22 mouse cellular contexts compared by ENCODE assay signal in the genomic region with DNA sequence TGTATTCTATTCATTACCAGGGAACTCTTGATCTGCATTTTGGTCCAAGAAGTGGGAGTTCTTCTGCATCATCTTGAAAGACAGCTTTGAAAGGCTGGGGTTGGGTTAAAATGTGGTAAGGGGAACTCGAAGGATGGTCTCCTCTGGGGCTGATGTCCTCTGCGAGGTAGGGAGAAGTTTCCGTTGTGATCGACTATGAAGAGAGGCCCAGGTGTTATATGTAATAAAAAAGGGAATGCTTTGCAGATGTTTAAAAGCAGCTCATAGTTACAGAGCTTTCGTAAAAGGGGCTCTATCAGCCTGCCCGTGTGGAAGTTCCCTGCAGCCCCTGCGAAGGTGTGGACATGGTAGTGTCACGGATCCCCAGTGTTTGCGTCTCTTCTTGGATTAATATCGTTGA. TPM values are rescaled to one million over a fixed set of nuclear protein-coding genes. Genes with fewer than 3 reads are reported as not detected.
DNase-seq lines count a peak whose midpoint lies in the region; ATAC-seq and TF ChIP-seq lines count a peak whose summit lies in the region.
"Had no signal": no experiment of that assay in that cellular context is flagged by ENCODE, and none has a peak within 500 bp of the region (broad histone marks: within the 10 kb centered on the region; RNA-seq: fewer than 3 reads in every experiment).

No protein-coding gene starts in this region.

- H3K27me3 ChIP-seq in heart, adult 2 months (ENCODE audit: control insufficient read depth, insufficient read depth, low read length), result no peaks in the 10 kb centered on the region
- H3K27me3 ChIP-seq in limb, embryonic 13.5 days, result no peaks in the 10 kb centered on the region
- no peaks in the 10 kb centered on the region for H3K27me3 ChIP-seq in limb, embryonic 14.5 days (ENCODE audit: control insufficient read depth, insufficient read depth, low read length)
- H3K27me3 ChIP-seq in hindbrain, embryonic 14.5 days (ENCODE audit: control insufficient read depth, insufficient read depth, low read length), result no peaks in the 10 kb centered on the region
- H3K27me3 ChIP-seq: embryonic facial prominence, embryonic 13.5 days; embryonic facial prominence, embryonic 15.5 days; forebrain, embryonic 13.5 days had no signal

- no peaks in the 10 kb centered on the region for H3K4me1 ChIP-seq in heart, adult 2 months (ENCODE audit: control insufficient read depth, insufficient read depth, low read length)
- peaks cover 24% of the 10 kb centered on the region for H3K4me1 ChIP-seq in limb, embryonic 13.5 days
- peaks cover 17% of the 10 kb centered on the region for H3K4me1 ChIP-seq in limb, embryonic 14.5 days (ENCODE audit: control insufficient read depth, insufficient read depth, low read length)
- H3K4me1 ChIP-seq in hindbrain, embryonic 14.5 days (replicated peaks; ENCODE audit: control insufficient read depth, insufficient read depth, low read length), result no peaks in the 10 kb centered on the region

- no peak for TF ChIP-seq CTCF in heart, adult 2 months (IDR thresholded peaks at IDR 0.05)

- no peak for TF ChIP-seq POLR2A in heart, adult 2 months (IDR thresholded peaks at IDR 0.05; ENCODE audit: insufficient read depth, low read depth, low read length)
- no peak for TF ChIP-seq POLR2A in limb, embryonic 14.5 days (IDR thresholded peaks at IDR 0.05; ENCODE audit: borderline replicate concordance, extremely low read depth, insufficient read depth, insufficient read length)

- H3K9ac ChIP-seq in heart, adult 2 months (ENCODE audit: low read depth, low read length), result no peak overlapping the region
- no peak overlapping the region for H3K9ac ChIP-seq in limb, embryonic 13.5 days
- H3K9ac ChIP-seq in limb, embryonic 14.5 days (ENCODE audit: low read depth, low read length, severe bottlenecking), result no peak overlapping the region
- no peak overlapping the region for H3K9ac ChIP-seq in hindbrain, embryonic 14.5 days
- H3K9ac ChIP-seq: embryonic facial prominence, embryonic 13.5 days; embryonic facial prominence, embryonic 15.5 days; forebrain, embryonic 13.5 days had no signal

- no peak overlapping the region for H3K4me3 ChIP-seq in heart, adult 2 months
- H3K4me3 ChIP-seq in limb, embryonic 13.5 days, result no peak overlapping the region
- H3K4me3 ChIP-seq in limb, embryonic 14.5 days (replicated peaks; ENCODE audit: low read length), result no peak overlapping the region
- H3K4me3 ChIP-seq in hindbrain, embryonic 14.5 days (replicated peaks; ENCODE audit: low read length), result no peak overlapping the region
- H3K4me3 ChIP-seq: embryonic facial prominence, embryonic 13.5 days; embryonic facial prominence, embryonic 15.5 days; erythroblast, embryonic 14.5 days; forebrain, embryonic 13.5 days had no signal

- H3K9me3 ChIP-seq in limb, embryonic 13.5 days, result no peaks in the 10 kb centered on the region
- no peaks in the 10 kb centered on the region for H3K9me3 ChIP-seq in limb, embryonic 14.5 days (ENCODE audit: control insufficient read depth, low read length)
- no peaks in the 10 kb centered on the region for H3K9me3 ChIP-seq in hindbrain, embryonic 14.5 days (ENCODE audit: control insufficient read depth, low read length)
- H3K9me3 ChIP-seq: embryonic facial prominence, embryonic 13.5 days; embryonic facial prominence, embryonic 15.5 days; forebrain, embryonic 13.5 days had no signal

- no peaks in the 10 kb centered on the region for H3K36me3 ChIP-seq in heart, adult 2 months (ENCODE audit: control insufficient read depth, insufficient read depth, low read length)
- no peaks in the 10 kb centered on the region for H3K36me3 ChIP-seq in limb, embryonic 13.5 days
- H3K36me3 ChIP-seq in limb, embryonic 14.5 days (ENCODE audit: control insufficient read depth, insufficient read depth, low read length), result no peaks in the 10 kb centered on the region
- H3K36me3 ChIP-seq in hindbrain, embryonic 14.5 days (replicated peaks; ENCODE audit: control insufficient read depth, insufficient read depth), result no peaks in the 10 kb centered on the region
- H3K36me3 ChIP-seq: embryonic facial prominence, embryonic 13.5 days; embryonic facial prominence, embryonic 15.5 days had no signal

- ATAC-seq in limb, embryonic 13.5 days (ENCODE audit: low FRiP score, low read depth), result no peak
- peak; percentile 65; the same call in 1 of the 2 replicates for ATAC-seq in limb, embryonic 14.5 days (ENCODE audit: low FRiP score, low read depth)
- no peak for ATAC-seq in hindbrain, embryonic 14.5 days (ENCODE audit: low FRiP score)
- ATAC-seq: forebrain, embryonic 13.5 days; forebrain, embryonic 16.5 days had no signal

- no peak overlapping the region for H3K27ac ChIP-seq in heart, adult 2 months
- H3K27ac ChIP-seq in limb, embryonic 13.5 days, result peak overlapping the region; percentile 44
- H3K27ac ChIP-seq in limb, embryonic 14.5 days (replicated peaks; ENCODE audit: low read depth, low read length), result no peak overlapping the region
- no peak overlapping the region for H3K27ac ChIP-seq in hindbrain, embryonic 14.5 days
- H3K27ac ChIP-seq: embryonic facial prominence, embryonic 13.5 days; embryonic facial prominence, embryonic 15.5 days; forebrain, embryonic 13.5 days had no signal

- H3K79me2 ChIP-seq in heart, adult 2 months (replicated peaks; ENCODE audit: control insufficient read depth, insufficient read depth, low read length), result no peaks in the 10 kb centered on the region

- TF ChIP-seq EP300 in heart, adult 2 months (IDR thresholded peaks at IDR 0.05; ENCODE audit: insufficient read depth, low read depth, low read length), result no peak

- WGBS in heart, adult 2 months, result 89% methylated on average over 10 of the region's 10 CpGs
- 47% methylated on average over 10 of the region's 10 CpGs for whole genome bisulfite sequencing in limb, embryonic 13.5 days
- 44% methylated on average over 10 of the region's 10 CpGs for WGBS in limb, embryonic 14.5 days
- 93% methylated on average over 10 of the region's 10 CpGs for WGBS in hindbrain, embryonic 14.5 days

- intact Hi-C loops in heart, adult 2 months (cut with DNase I), result no loop called here

- DNase-seq in heart, adult 11 months, result peak; percentile 57
- no peak for DNase-seq in heart, adult 2 months
- DNase-seq in limb, embryonic 14.5 days (ENCODE audit: low spot score), result no peak
- no peak for DNase-seq in hindbrain, embryonic 14.5 days (ENCODE audit: low spot score)
- DNase-seq: adrenal gland, adult 2 months; adrenal gland, postnatal 10 days; adrenal gland, postnatal 25 days; cerebellum, adult 11 months; cerebellum, adult 18-20 months; cerebellum, adult 8-10 months; cerebellum, adult 9-11 months; cerebellum, postnatal 14 days; cerebellum, postnatal 36 days; embryo, embryonic 11 days had no signal

- H3K4me2 ChIP-seq in limb, embryonic 13.5 days (replicated peaks), result no peak overlapping the region
- H3K4me2 ChIP-seq in limb, embryonic 14.5 days (replicated peaks; ENCODE audit: low read depth, low read length, severe bottlenecking), result no peak overlapping the region
- no peak overlapping the region for H3K4me2 ChIP-seq in hindbrain, embryonic 14.5 days (replicated peaks)
- H3K4me2 ChIP-seq: embryonic facial prominence, embryonic 13.5 days; embryonic facial prominence, embryonic 15.5 days; forebrain, embryonic 13.5 days had no signal

RNA-seq across cellular contexts. Expression of a gene that starts 50.2 kb away (rescaled TPM):
- 10 to 100 TPM; 47.7 to 49.3 TPM for total RNA-seq in heart, adult 2 months (2021)
- polyA plus RNA-seq in heart, adult 2 months (2012; rRNA removed), result 15.2 and 23.9 TPM in 2 replicates
- polyA plus RNA-seq in limb, embryonic 13.5 days (2015; fragmentation: Nextera tagmentation; extraction: Ambion mirVana), result 26.8 and 29.3 TPM in 2 replicates
- polyA plus RNA-seq in limb, embryonic 14.5 days (2012; rRNA removed), result 17.5 and 20.0 TPM in 2 replicates
- 34.8 and 36.5 TPM in 2 replicates for polyA plus RNA-seq in limb, embryonic 14.5 days (2014; fragmentation: Nextera tagmentation; extraction: Ambion mirVana)
- polyA plus RNA-seq in hindbrain, embryonic 14.5 days (2014; fragmentation: Nextera tagmentation; extraction: Ambion mirVana), result 9.0 and 9.7 TPM in 2 replicates
- total RNA-seq: MEL had no signal
- polyA plus RNA-seq: C2C12 had no signal
